Mouse (Mus musculus): ENCODE results near the gene Nr1h2.
A peak's percentile ranks its signal among the peaks of the same experiment; 100 is the strongest.

The Nr1h2 gene

GRCm38 (mm10) chr7:44584921-44585320 is 31.2 kb upstream of the Nr1h2 start:
- DNase-seq (ENCODE audit: low spot score) = no peak

DNA sequence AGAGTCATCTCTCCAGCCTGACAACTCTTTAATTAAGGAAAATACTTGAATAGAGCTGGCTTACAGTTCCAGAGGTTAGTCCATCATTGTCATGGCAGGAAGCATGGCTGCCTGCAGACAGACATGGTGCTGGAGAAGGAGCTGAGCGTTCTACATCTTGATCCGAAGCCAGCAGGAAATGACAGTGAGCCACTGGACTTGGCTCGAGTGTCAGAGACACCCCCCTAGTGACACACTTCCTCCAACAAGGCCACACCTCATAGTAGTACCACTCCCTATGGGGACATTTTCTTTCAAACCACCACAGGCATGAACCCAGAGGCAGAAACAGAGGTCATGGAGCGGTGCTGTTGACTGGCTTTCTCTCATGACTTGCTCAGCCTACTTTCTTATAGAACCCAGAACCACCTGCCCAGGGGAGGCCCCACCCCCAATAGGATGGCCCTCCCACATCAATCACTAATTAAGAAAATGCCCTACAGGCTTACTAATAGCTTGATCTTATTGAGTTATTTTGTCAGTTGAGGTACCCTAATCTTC is 30.6 kb upstream of the Nr1h2 start:
- DNase-seq (ENCODE audit: low spot score) = no peak

DNA sequence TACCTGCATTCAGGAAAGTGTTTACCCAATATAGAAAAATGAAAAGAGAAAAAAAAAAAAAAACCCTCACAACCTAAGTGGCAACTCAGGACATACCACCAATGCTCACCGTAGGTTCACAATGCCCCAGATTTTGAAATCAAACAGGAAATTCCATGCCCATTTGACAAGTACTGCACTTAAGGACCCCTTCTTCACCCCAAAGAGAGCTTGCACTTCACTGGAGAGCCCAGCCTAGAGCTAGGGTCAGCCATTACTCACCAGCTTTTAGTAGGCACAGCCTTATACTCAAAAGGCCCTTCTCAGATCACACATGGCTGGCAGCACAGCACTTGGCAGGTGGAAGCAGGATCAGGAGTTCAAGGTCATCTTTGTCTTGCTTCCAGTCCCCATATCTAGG is 29.4 kb upstream of the Nr1h2 start:
- DNase-seq (ENCODE audit: low spot score) = no peak

DNA sequence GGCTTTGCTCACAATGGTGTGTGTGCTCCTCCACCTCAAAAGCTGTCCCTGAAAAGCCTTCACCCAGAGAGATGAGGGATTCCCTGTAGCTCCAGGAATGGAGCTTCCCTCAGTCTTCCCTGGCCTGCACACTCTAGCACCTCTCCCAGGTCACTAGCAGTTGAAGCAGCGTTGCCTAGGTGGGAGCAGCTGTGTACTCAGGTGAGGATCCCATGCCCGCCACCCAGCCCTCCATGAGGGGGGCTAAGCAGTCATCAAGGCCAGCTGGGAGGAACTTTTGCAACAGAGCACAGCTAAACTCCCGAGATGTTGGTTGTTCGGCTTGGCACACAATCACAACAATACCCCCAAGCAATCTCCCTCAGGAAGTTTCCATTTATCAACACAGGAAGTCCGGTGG is 29.0 kb upstream of the Nr1h2 start:
- DNase-seq (ENCODE audit: low spot score) = no peak

DNA sequence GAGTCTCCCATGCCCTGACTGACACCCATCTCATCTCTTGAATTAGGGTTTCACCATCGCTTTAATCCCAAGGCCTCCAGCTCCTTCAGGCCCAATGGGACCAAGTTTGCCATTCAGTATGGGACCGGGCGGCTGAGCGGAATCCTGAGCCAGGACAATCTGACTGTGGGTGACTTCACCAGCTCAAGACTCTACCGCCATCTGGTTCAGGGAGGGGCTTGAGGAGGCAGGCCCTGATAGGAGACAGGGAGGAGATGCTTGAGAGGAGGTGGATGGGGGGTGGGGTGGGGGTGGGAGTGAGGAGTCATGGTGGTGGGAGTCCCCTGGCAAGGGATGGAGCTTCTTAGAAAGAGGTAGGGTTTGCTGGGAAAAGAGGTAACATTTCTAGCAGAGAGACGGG is 27.9 kb upstream of the Nr1h2 start:
- no peak for DNase-seq (ENCODE audit: low spot score)

DNA sequence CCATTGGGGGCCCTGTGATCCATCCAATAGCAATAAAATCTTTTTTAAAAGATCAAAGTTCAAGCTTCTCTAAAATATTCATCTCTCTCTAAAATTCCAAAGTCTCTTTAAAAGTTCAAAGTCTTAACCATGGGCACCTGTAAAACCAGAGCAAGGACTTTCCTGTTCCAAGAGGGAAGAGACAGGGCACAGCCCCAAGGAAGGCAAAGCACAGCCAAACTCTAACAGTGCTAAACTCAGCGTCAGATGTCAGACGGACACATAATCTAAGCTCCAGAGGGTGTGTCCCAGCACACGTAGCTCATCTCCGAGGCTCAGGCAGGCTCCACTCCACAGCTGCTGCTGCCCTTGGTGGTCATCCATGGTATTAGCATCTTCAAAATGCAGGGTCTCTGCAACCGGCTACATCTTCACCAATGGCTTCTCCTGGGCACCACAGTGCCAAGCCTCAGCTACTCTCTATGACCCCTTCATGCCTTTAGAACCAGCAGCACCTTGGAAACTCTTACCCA is 22.6 kb upstream of the Nr1h2 start:
- DNase-seq (ENCODE audit: low spot score) = no peak

DNA sequence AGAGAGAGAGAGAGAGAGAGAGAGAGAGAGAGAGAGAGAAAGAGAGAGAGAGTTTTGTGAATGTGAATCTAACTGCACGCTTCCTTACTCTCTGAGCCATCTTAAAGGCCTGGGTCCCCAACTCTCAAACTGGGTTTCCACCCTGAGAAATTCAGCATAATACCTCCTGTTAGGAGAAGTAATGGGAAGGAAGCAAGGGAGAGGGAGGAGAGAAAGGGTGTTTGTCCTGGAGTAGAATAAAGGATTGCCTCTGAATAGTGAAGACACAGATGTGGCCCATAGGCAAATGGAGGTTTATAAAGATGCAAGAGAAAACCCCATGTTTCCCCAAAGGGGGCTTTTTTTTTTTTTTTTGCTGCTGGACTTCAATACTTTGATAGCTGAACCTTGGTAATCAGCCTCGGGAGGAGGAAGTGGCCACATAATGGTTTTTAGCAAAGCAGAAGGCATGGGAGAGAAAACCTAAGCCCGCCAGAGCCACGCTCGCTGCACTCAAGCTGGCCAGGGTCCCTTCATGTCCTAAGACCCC is 19.3 kb upstream of the Nr1h2 start:
- DNase-seq (ENCODE audit: low spot score) = no peak

DNA sequence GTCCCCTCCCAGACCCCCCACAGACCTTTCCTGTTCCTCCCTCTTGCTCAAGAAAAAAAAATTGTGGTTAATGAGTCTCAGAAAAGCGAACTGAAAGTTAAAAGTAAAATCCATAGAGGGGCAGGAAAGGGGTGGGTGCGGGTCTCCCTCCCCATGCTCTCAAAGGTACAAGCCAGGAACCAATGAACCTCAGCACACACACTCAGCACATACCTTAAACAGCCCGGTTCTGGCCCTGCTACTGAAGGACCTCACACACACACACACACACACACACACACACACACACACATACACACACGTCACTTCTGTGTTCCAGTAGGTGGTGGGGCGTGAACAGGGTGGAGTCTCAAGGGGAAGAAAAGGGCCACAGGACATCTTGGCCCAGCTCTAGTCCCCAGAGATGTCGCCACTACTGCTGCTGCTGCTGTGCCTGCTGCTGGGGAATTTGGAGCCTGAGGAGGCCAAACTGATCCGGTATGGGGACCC is 18.5 kb upstream of the Nr1h2 start, which contains the start of gene Napsa:
Gene Napsa, plus strand, starts transcription at position 168 of the 489 bp plus-strand sequence.
- peak; percentile 45 for DNase-seq (ENCODE audit: low spot score)

GRCm38 (mm10) chr7:44571811-44572210 is 18.1 kb upstream of the Nr1h2 start:
- DNase-seq (ENCODE audit: low spot score) = no peak

GRCm38 (mm10) chr7:44570989-44571388 is 17.2 kb upstream of the Nr1h2 start:
- no peak for DNase-seq (ENCODE audit: low spot score)

- no peak for DNase-seq (ENCODE audit: low spot score)
Measured at GRCm38 (mm10) chr7:44568803-44569202, 15.1 kb upstream of the Nr1h2 start.

DNA sequence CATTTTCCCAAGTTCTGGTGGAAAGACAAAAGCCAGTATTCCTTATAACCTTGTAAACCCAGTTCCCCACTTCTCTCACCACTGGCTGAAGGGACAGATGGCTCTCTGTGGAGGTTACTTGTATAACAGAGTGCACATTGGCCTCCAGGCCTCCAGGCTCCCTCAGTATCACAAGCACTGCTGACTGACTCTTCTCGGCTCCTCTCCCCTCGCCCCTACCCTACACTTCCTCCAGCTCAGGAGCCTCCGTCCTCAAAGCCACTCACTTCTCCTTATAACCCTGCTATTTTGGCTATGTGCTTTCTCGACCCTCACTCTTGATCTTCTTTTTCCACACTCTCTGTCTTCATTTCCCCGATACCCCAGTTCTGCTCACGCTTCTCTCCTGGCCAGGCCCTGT is 11.7 kb upstream of the Nr1h2 start:
- DNase-seq (ENCODE audit: low spot score) = no peak

DNA sequence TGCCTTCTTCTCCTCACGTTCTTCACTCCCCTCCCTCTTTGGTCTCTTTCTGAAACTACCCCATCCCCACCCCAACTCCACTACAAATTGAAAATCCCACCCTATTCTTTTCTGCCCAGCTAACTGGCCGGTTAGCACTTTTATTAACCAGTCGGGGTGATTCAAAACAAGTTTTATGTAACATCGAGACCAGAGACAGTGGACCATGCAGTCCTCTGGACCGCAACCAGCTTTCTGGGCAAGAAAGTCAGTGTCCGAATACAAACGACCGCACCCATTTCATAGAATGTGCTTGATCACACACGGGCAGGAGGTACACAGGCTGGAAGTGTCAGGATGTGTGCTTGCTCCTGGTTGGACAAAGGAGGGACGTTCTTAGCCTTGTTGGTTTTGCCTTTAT is 10.7 kb upstream of the Nr1h2 start:
- DNase-seq (ENCODE audit: low spot score) = no peak

DNA sequence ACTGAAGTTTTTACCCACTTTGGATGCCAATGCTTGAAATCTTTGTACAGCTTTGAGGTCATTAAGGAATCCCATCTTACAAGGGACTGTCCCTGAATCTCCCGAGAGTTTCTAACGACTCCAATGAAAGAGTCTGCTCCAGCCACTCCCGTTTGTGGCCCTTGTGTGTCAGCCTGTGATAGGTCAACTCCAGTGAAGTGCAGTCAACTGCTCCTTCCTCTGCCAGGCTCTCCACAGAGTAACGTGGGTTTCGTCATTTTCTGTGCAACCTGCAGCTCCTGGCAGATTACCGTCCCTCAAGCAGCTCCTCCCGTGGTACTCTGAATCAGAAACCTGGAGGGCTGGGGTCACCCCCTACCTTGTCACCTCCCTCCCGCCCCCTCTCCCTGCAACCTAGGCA is 9.5 kb upstream of the Nr1h2 start:
- DNase-seq (ENCODE audit: low spot score) = no peak

- DNase-seq (ENCODE audit: low spot score) = peak; percentile 63
Measured at GRCm38 (mm10) chr7:44560435-44561400, 7.0 kb upstream of the Nr1h2 start.

GRCm38 (mm10) chr7:44557629-44558028 is 3.9 kb upstream of the Nr1h2 start:
- DNase-seq (ENCODE audit: low spot score) = no peak

DNA sequence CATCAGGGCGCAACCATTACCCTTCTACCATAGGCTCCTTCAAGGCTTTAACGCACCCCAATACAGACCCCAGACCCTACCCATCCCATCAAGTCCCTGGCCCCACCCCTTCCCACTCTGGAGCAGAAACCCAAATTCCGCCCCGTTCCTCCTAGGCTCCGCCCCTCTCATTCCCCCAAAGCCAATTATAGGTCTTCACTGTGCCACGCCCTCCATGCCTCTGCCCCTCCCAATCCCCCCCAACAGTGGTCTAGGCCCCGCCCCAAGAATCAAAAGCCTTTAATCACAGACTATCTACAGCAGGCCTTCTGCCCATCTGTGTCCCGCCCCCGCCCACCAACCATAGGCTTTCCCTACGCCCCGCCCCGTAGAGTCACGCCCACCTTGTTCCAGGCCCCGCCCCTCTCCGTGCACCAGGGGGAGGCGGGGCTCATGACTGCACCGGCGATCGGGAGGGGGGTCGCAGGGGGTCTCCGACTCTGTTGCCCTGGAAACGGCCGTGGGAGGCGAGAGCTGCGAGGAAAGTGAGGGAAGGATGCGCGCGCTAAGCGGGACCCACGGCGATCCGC is 471 bp downstream of the Nr1h2 start:
- peak; percentile 69 for DNase-seq (ENCODE audit: low spot score)

DNA sequence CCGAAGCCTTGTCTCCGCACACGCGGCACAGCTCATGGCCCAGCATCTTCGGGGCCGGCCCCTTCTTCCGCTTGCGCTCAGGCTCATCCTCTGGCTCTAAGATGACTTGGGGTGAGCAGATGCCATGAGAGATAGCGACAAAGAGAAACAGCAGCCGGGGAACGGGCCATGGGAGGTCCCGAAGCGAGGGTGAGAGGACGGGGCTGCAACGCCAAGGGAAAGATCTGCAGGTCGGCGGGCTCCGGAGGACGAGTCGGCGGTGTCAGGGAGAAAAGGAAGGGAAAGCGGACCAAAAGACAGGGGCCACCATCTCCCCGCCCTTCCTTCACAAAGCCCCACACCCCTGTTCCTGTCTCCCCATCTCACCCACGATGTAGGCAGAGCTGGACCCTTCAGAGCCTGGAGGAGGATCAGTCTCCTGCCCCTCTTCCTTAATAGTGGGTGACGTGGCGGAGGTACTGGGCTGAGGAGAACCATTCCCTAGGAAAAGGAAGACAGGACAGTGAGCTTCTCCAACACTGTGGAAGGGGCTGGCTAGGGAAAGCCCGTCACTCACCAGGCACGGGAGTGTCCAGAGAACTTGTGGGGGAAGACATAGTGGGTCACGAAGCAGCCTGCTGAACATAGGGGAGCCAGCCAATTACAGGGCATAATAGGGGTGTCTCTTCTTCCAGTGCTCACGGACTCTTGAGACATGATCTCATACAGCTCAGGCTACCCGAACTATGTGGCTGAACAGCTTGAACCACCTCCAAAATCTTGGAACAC is 1.4 kb downstream of the Nr1h2 start:
- no peak for DNase-seq (ENCODE audit: low spot score)

DNA sequence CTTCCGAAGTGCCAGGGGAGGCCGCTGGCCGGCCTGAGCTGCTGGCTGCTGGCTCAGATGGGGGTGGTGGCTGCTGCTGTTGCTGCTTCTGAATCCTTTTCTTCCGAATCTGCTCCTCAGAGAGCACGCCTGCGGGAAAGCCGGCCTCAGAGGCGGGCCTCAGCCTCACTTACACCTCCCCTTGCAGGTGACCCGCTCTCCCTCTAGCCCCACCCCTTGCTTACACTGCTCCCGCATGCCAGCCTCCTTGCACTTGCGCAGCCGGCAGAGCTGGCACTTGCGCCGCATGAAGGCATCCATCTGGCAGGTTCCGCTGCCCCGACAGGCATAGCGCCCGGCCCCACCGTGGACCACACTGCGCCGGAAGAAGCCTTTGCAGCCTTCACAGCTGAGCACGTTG is 2.0 kb downstream of the Nr1h2 start:
- no peak for DNase-seq (ENCODE audit: low spot score)

DNA sequence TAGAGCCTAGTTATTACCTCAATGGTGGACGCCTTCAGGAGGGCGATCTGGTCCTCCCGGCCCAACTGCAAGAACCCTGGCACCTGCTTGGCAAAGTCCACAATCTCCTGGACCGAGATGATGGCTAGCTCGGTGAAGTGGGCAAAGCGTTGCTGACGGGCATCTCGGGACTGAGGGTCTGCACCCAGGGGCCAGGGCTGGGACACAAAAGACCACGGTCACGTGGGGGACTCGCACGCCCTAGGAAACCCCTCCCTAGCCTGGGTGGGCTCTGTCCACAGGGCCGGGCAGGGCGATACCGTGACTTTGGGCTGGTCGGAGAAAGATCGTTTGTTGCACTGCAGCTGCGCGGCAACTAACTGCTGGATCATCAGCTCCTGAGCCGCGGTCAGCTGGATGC is 2.5 kb downstream of the Nr1h2 start:
- DNase-seq (ENCODE audit: low spot score) = no peak

DNA sequence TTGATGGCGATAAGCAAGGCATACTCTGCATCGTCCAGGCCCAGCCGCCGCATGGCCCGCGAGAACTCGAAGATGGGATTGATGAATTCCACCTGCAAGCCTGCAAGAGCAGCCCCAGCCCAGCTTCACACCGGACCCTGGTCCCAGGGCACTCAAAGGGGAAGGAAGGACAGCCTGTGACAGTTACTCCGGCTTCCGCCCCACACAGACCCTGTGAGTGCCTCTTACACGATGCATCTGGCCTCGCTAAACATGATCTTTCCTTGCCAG is 3.4 kb downstream of the Nr1h2 start:
- no peak for DNase-seq (ENCODE audit: low spot score)
